Mouse (Mus musculus) inflammation-experienced regulatory T-cells, adult 6 months (primary cell): Measurements from ENCODE around the gene Gdap2. TPM values are rescaled to one million over a fixed set of nuclear protein-coding genes. Genes with fewer than 3 reads are reported as not detected.

Experiments
- polyA plus RNA-seq, 3 experiments: library from polyadenylated mRNA; unstranded; fragments of 100-300 nt; shearing (Covaris generic); gene quantifications; one replicate each; pipeline ENCODE4 v1.2.1; 2017

The Gdap2 gene
- polyA plus RNA-seq, 3 experiments from 2014 or later = 28.0 to 31.8 (median 28.6) TPM

Other genes starting within 250 kb of the Gdap2 start
- 10 to 100 TPM; 35.3 to 46.5 (median 35.4) TPM for gene Wdr3, start within 50 bp of the Gdap2 start, polyA plus RNA-seq